Mouse (Mus musculus) lung, postnatal 0 days (tissue): Measurements from ENCODE around the gene Fyb2. TPM values are rescaled to one million over a fixed set of nuclear protein-coding genes. Genes with fewer than 3 reads are reported as not detected.

Experiments used
- ATAC-seq: fragments of 200-750 bp; cut with Nextera tagmentation; 2 replicates; pipeline ENCODE4 v1.8.0; 2017; ENCODE audit warnings: moderate library complexity
- DNase-seq: peaks from one replicate; pipeline ENCODE4 v3.0.0-alpha.2; 2016; ENCODE audit warnings: low spot score
- H3K27ac ChIP-seq: fragments of 300-500 bp; sonication (generic); 2 replicates; pipeline ENCODE4 v1.5.1; 2014; ENCODE audit warnings: antibody characterized with exemption, mild to moderate bottlenecking, low read length, mixed read lengths
- H3K27me3 ChIP-seq: fragments of 300-500 bp; sonication (generic); replicated peaks from 2 replicates; pipeline ENCODE4 v1.6.1; 2014; ENCODE audit warnings: low read length, mixed read lengths; ENCODE audit not compliant: insufficient read depth
- H3K36me3 ChIP-seq: fragments of 300-500 bp; sonication (generic); 2 replicates; pipeline ENCODE4 v1.6.1; 2014; ENCODE audit warnings: low read length, mixed read lengths; ENCODE audit not compliant: insufficient read depth
- H3K4me1 ChIP-seq: fragments of 300-500 bp; sonication (generic); 2 replicates; pipeline ENCODE4 v1.6.1; 2014; ENCODE audit warnings: antibody characterized with exemption, low read depth, low read length, mixed read lengths; ENCODE audit not compliant: insufficient read depth
- H3K4me2 ChIP-seq: fragments of 300-500 bp; sonication (generic); replicated peaks from 2 replicates; pipeline ENCODE4 v1.6.1; 2014; ENCODE audit warnings: low read depth, mild to moderate bottlenecking, low read length, moderate library complexity, mixed read lengths
- H3K4me3 ChIP-seq: fragments of 300-500 bp; sonication (generic); 2 replicates; pipeline ENCODE4 v1.5.1; 2014; ENCODE audit warnings: low read depth, low read length
- H3K9ac ChIP-seq: fragments of 300-500 bp; sonication (generic); replicated peaks from 2 replicates; pipeline ENCODE4 v1.6.1; 2014; ENCODE audit warnings: low read depth, mild to moderate bottlenecking
- H3K9me3 ChIP-seq: fragments of 300-500 bp; sonication (generic); 2 replicates; pipeline ENCODE4 v1.6.1; 2016; ENCODE audit warnings: low read length, mixed read lengths
- CTCF ChIP-seq: IDR thresholded peaks from 2 replicates; pipeline ENCODE4 v1.5.1; 2016; ENCODE audit warnings: antibody characterized with exemption, mild to moderate bottlenecking
- EP300 ChIP-seq: IDR thresholded peaks from 2 replicates; pipeline ENCODE4 v1.6.1; 2016; ENCODE audit warnings: antibody characterized with exemption, mild to moderate bottlenecking, control low read depth
- WGBS: fragments of 180-500 bp; shearing (Covaris S2); extraction: QIAGEN DNeasy Blood & Tissue Kit; methylation state at CpG from one replicate; pipeline ENCODE4 v1.1.7; 2014; 5-methylcytosine and 5-hydroxymethylcytosine counted together
- polyA plus RNA-seq: library from polyadenylated mRNA; unstranded; fragments of >200 nt; fragmentation: Nextera tagmentation; extraction: Ambion mirVana; gene quantifications from 2 replicates; pipeline ENCODE4 v1.2.1, GENCODE M21; 2015

The Fyb2 gene
- polyA plus RNA-seq, 1 experiment from 2014 or later = 0.08 TPM

DNA sequence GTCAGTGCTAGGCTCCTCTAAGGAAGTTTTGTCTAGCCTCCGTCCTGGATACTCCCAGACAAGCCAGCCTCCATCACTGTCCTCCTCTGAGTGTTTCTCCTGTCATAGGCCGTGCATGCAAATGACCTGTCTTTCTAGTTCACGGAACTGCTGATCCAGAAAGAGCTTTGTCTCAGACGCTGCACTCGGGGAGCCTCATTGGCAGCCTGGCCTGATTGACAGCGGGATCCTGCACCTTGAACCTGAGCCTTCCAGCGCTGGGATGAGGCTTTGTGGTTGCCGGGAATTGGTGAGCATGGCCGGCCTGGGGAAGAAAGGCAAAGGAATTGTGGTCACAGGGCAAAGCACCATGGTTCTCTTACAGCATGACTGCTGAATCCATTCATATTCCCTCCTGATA, 25.8 kb upstream of the Fyb2 start:
- Histone ChIP-seq H3K4me3 (no peak overlapping the region), H3K27me3 (no peaks in the 10 kb centered on the region), H3K9ac (no peak overlapping the region), H3K4me2 (no peak overlapping the region), H3K36me3 (no peaks in the 10 kb centered on the region), H3K4me1 (no peaks in the 10 kb centered on the region), H3K9me3 (no peaks in the 10 kb centered on the region), H3K27ac (no peak overlapping the region)
- WGBS = 76% methylated on average over 9 of the region's 9 CpGs
- DNase-seq = no peak
- TF ChIP-seq CTCF (no peak), EP300 (no peak)
- ATAC-seq = no peak

DNA sequence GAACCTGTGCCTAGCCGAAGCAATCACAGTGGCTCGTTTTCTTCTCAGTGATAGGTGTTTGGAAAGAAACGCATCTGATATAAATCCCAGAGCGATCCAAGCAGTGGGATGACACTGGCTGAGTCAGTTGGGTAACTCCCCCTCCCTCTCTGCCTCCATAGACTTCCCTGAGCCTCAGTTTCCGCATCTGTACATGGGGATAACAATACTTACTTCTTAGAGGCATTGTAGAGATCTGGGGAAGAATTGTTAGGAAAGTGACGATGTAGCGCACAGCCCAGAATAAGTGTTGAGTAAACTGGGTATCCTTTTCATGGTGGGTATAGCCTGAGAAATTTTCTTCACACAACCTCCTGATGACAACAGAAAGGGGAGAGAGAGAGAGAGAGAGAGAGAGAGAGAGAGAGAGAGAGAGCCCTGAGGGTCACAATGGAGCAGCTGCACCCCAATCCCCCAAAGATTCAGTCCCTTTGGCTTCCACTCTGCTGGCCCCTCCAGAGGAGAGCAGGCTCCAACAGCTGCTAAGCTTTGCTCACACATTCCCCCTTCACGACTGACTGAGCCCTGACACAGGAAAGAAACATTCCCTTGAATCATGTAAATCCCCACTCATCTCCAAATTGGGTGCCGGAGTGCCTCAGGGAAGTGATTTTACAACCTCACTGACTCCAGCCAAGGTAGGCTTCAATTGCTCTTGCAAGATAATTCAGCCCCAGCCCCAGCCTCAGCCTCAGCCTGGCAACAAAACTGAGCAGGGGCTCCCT, 24.6 kb upstream of the Fyb2 start:
- peak; percentile 44; the same call in 1 of the 2 replicates for ATAC-seq
- no peaks in the 10 kb centered on the region for H3K9me3 ChIP-seq
- TF ChIP-seq EP300 (no peak), CTCF (no peak)
- peak; percentile 48 for DNase-seq
- H3K36me3 ChIP-seq = no peaks in the 10 kb centered on the region
- H3K4me1 ChIP-seq = no peaks in the 10 kb centered on the region
- H3K4me2 ChIP-seq = no peak overlapping the region
- no peak overlapping the region for H3K4me3 ChIP-seq
- H3K27me3 ChIP-seq = no peaks in the 10 kb centered on the region
- H3K9ac ChIP-seq = no peak overlapping the region
- no peak overlapping the region for H3K27ac ChIP-seq
- 64% methylated on average over 9 of the region's 9 CpGs for WGBS

DNA sequence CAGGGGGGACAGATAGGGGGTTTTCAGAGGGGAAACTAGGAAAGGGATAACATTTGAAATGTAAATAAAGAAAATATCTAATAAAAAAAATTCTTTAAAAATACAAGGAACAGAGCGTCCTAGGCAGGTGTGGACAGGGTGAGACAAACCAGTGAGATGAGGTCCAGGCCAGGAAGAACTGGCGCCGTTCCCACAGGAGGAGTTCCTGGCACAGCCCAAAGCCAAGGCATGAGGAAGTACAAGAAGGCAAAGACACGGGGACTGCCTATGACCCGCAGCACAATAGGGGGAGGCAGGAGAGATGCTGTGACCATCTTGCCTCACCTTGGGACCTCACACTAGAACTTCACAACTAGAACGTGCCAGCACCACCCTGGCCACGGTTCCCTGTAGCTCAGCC, 21.5 kb upstream of the Fyb2 start:
- WGBS = 63% methylated on average over 7 of the region's 7 CpGs
- TF ChIP-seq CTCF (no peak), EP300 (no peak)
- no peaks in the 10 kb centered on the region for H3K4me1 ChIP-seq
- no peak overlapping the region for H3K4me2 ChIP-seq
- ATAC-seq (no peak), DNase-seq (no peak)
- H3K4me3 ChIP-seq = no peak overlapping the region
- no peaks in the 10 kb centered on the region for H3K9me3 ChIP-seq
- H3K9ac ChIP-seq = no peak overlapping the region
- H3K27ac ChIP-seq = no peak overlapping the region
- no peaks in the 10 kb centered on the region for H3K27me3 ChIP-seq
- no peaks in the 10 kb centered on the region for H3K36me3 ChIP-seq

DNA sequence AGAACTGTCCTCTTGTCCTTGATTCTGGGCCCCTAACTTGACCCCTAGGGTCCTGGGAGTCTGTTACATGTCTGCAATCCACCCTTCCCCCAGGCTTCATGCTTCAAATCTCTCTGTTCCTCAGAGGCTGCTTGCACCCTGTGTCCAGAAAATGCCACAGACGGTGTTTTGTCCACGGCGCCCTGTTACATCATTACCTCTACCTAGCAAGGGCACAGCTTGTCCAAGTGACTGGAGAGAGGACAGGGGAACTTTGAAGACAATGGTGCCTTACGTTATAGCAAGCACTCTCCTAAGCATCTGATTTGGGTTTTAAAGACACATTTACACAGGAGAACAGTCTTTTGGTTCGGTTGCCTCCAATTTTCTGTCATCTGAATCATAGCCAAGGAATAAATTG, 19.7 kb upstream of the Fyb2 start:
- 71% methylated on average over 5 of the region's 5 CpGs for WGBS
- no peak for DNase-seq
- no peak for TF ChIP-seq EP300
- TF ChIP-seq CTCF = no peak
- no peak overlapping the region for H3K4me3 ChIP-seq
- no peaks in the 10 kb centered on the region for H3K27me3 ChIP-seq
- no peak for ATAC-seq
- H3K9me3 ChIP-seq = no peaks in the 10 kb centered on the region
- no peak overlapping the region for H3K27ac ChIP-seq
- H3K9ac ChIP-seq = no peak overlapping the region
- no peaks in the 10 kb centered on the region for H3K36me3 ChIP-seq
- H3K4me2 ChIP-seq = no peak overlapping the region
- H3K4me1 ChIP-seq = no peaks in the 10 kb centered on the region

DNA sequence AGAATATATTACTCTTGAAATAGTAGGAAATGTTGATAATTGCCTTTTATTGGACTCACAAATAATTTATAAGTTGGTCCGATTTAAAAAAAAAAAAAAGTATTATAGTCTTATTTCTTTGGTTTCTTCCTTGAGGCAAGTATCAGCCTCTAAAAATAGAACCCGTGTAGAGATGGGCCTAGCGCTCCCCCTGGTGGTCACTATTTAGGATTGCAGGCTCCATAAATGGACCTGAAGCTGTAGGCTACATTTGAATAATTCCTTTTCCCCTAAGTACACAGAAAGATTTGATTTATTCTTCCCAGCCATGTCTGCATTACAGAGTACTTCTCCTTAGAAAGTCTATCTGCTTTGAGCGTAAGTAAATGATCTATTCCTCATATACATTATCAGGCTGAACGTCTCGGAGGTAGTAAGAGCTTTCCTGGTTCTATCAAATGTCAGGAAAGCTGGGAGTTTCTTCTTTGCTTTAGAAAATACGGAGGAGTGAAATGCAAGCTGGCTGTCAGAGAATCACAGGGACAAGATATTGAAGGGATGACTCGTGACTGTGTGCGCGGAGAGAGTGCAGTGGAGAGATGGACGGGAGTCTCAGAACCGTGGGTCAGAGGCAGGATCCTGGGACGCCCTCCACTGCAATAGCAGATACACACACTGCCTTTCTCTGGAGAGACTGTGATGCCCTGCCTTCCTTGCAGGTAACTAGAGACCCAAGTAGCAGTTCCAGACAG, 19.1 kb upstream of the Fyb2 start:
- no peak for ATAC-seq
- Histone ChIP-seq H3K4me2 (no peak overlapping the region), H3K36me3 (no peaks in the 10 kb centered on the region), H3K9ac (no peak overlapping the region), H3K9me3 (no peaks in the 10 kb centered on the region), H3K27me3 (no peaks in the 10 kb centered on the region), H3K27ac (no peak overlapping the region), H3K4me3 (no peak overlapping the region), H3K4me1 (no peaks in the 10 kb centered on the region)
- DNase-seq = peak; percentile 79
- WGBS = 54% methylated on average over 13 of the region's 13 CpGs
- peak; percentile 91 for TF ChIP-seq CTCF
- TF ChIP-seq EP300 = no peak

DNA sequence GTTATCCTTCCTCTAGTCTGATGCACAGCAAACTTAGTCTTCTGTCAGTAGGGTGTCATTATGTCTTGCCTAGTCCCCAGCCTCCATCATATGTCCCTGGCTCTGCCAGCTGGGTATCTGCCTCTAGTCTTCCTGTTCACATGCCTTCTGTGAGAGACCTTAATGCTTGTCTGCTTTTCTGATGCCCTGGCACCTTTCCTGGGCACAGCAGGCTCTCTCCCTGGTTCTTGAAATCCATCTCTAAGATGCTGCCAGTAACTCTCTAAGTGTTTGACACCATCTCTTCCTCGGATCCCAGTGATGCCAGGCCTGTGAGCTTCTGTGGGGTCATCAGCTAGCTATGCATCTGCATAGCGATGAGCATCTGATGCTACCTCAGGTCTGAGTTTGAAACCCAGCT, 10.4 kb upstream of the Fyb2 start:
- Histone ChIP-seq H3K27me3 (no peaks in the 10 kb centered on the region), H3K4me3 (no peak overlapping the region), H3K9ac (no peak overlapping the region), H3K9me3 (no peaks in the 10 kb centered on the region), H3K4me1 (no peaks in the 10 kb centered on the region), H3K4me2 (no peak overlapping the region), H3K36me3 (no peaks in the 10 kb centered on the region), H3K27ac (no peak overlapping the region)
- TF ChIP-seq EP300 (no peak), CTCF (no peak)
- no peak for DNase-seq
- no peak for ATAC-seq
- 71% methylated on average over 2 of the region's 2 CpGs for WGBS
